Mouse (Mus musculus) ES-E14 (cell line): ENCODE measurements around the gene Zbtb7b.

ENCODE experiments used
- CHD2 ChIP-seq: IDR thresholded peaks from 2 replicates; pipeline ENCODE4 v1.6.1; 2014; ENCODE audit warnings: mild to moderate bottlenecking, low read depth, low read length, inconsistent platforms
- HCFC1 ChIP-seq: IDR thresholded peaks from 2 replicates; pipeline ENCODE4 v1.6.1; 2012; ENCODE audit warnings: low read length, inconsistent platforms, borderline replicate concordance; ENCODE audit not compliant: insufficient read depth
- MAFK ChIP-seq: IDR thresholded peaks from 2 replicates; pipeline ENCODE4 v1.6.1; 2014; ENCODE audit warnings: mild to moderate bottlenecking, low read depth, low read length, inconsistent platforms; ENCODE audit not compliant: insufficient read depth
- ZC3H11A ChIP-seq: IDR thresholded peaks from 2 replicates; pipeline ENCODE4 v1.6.1; 2012; ENCODE audit warnings: low read depth, mild to moderate bottlenecking, inconsistent platforms, low read length, borderline replicate concordance
- ZNF384 ChIP-seq: IDR thresholded peaks from 2 replicates; pipeline ENCODE4 v1.6.1; 2012; ENCODE audit warnings: low read depth, low read length, inconsistent platforms

DNA sequence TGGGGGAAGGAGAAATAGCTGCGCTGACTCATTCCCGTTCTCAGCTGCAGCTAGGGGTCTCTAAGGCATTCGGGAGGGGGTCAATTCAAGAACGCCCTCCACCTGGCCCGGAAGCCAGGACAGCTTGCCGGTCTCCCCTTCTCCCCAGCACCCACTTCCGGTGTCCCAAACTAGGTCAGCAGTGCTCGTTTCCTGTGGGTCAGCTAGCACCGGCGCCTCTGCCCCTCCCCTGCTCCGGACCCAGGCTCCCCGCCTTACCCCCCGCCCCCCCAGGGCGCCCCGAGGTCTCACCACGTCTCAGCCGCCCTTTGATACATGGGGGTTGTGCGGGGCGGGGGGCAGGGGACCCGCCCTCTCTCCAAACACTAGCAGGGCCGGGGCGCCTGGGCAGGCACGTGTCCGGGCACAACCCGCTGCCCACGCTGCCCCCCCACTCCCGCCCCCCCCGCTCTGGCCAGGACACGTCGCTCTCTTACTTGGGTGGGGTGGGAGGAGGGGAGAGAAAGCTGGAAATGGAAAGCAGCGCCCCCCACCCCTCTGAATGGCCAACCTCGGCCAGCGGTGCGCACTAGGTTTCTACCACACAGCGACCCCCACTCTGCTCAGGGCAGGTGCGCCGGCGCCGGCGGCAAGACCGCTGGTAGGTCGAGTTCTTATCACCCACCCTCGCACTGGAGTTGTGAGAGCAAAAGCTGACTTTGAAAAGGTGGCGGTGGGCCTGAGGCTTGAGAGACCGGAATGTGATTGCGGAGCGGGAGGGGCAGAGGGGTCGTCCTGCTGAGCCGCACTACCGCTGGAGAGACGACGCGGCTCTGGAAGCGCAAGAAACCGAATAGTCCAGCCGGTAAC lies 2.7 kb downstream of the Zbtb7b start:
- no peak for TF ChIP-seq HCFC1
- no peak for TF ChIP-seq ZC3H11A
- no peak for TF ChIP-seq MAFK
- TF ChIP-seq CHD2 = no peak
- no peak for TF ChIP-seq ZNF384
